Mouse (Mus musculus): Measurements from ENCODE around the gene Ipo11. TPM values are rescaled to one million over a fixed set of nuclear protein-coding genes. Genes with fewer than 3 reads are reported as not detected.
"Not testable (repeated sequence)": the region's sequence is repeated elsewhere in the genome, so short reads cannot be mapped to it uniquely, and the experiment has no call there.

Gene Ipo11
- total and polyA plus RNA-seq, 2 experiments from 2014 or later = 30.4 to 35.1 TPM

DNA sequence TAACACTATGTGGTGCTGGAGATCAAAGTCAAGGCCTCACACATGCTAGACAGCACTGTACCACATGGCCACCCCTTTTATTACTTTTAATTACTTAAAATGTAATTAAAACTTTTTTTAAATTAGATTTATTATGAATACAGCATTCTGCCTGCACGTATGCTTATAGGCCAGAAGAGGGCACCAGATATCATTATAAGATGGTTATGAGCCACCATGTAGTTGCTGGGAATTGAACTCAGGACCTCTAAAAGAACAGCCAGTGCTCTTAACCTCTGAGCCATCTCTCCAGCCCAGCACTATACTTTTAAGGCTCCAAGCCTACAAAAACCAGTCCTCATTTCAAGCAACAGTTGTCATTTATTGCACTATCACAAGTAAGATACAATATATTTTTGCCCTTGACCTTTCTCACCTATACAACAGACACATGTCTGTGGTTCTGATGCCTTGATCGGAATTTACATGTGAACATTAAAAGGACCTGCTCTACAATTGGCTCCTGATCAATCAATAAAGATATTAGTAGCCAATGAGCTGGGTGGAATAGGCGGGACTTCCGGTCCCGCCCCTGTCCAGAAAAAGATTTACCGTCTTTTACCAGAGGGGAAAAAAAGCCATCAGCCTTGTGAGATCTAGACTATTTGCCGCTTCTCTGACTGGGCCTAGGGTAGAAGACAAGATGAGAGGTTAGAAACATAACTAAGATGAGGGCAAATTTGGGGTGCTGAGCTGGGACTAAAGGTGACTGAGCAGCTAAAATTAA, 4.6 kb upstream of the Ipo11 start:
- Histone ChIP-seq H3K4me1 (ENCODE audit: control insufficient read depth, insufficient read depth) (no peaks in the 10 kb centered on the region), H3K9ac (replicated peaks; ENCODE audit: low read depth, low read length) (no peak overlapping the region), H3K36me3 (replicated peaks; ENCODE audit: control insufficient read depth, insufficient read depth, low read length) (no peaks in the 10 kb centered on the region), H3K4me2 (ENCODE audit: low read depth, low read length) (no peak overlapping the region), H3K9me3 (replicated peaks; ENCODE audit: control insufficient read depth, low read length) (no peaks in the 10 kb centered on the region), H3K27me3 (ENCODE audit: control insufficient read depth, insufficient read depth, low read length) (no peaks in the 10 kb centered on the region), H3K4me3 (ENCODE audit: low read depth, low read length) (no peak overlapping the region), H3K27ac (ENCODE audit: low read depth) (no peak overlapping the region)
- ATAC-seq (ENCODE audit: insufficient read depth, low read depth) (no peak), DNase-seq (ENCODE audit: low spot score) (no peak)
- TF ChIP-seq CTCF (IDR thresholded peaks at IDR 0.05; ENCODE audit: low read depth) = no peak
- no peak for TF ChIP-seq EP300 (IDR thresholded peaks at IDR 0.05; ENCODE audit: low read depth)
- 29% methylated on average over 7 of the region's 7 CpGs for WGBS

DNA sequence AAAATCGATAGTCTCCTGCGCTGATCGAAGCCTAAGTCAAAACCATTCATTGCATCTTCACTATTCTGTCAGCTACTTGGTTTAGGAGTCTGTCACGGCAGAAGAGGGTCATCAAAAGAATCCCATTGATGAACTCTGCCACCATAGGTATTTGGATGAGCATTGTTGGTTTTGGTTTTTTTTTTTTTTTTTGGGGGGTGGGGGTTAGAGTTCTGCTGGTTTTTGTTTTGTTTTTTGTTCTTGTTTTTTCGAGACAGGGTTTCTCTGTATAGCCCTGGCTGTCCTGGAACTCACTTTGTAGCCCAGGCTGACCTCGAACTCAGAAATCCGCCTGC, 347 bp upstream of the Ipo11 start:
- no peaks in the 10 kb centered on the region for H3K4me1 ChIP-seq (ENCODE audit: control insufficient read depth, insufficient read depth)
- no peak overlapping the region for H3K27ac ChIP-seq (ENCODE audit: low read depth)
- 25% methylated on average over 7 of the region's 7 CpGs for WGBS
- no peaks in the 10 kb centered on the region for H3K27me3 ChIP-seq (ENCODE audit: control insufficient read depth, insufficient read depth, low read length)
- H3K9ac ChIP-seq (replicated peaks; ENCODE audit: low read depth, low read length) = no peak overlapping the region
- no peak for ATAC-seq (ENCODE audit: insufficient read depth, low read depth)
- H3K9me3 ChIP-seq (replicated peaks; ENCODE audit: control insufficient read depth, low read length) = no peaks in the 10 kb centered on the region
- H3K36me3 ChIP-seq (replicated peaks; ENCODE audit: control insufficient read depth, insufficient read depth, low read length) = no peaks in the 10 kb centered on the region
- no peak for DNase-seq (ENCODE audit: low spot score)
- H3K4me3 ChIP-seq (ENCODE audit: low read depth, low read length) = peak overlapping the region; percentile 81
- H3K4me2 ChIP-seq (ENCODE audit: low read depth, low read length) = peak overlapping the region; percentile 95
- TF ChIP-seq CTCF (IDR thresholded peaks at IDR 0.05; ENCODE audit: low read depth) (no peak), EP300 (IDR thresholded peaks at IDR 0.05; ENCODE audit: low read depth) (no peak)

DNA sequence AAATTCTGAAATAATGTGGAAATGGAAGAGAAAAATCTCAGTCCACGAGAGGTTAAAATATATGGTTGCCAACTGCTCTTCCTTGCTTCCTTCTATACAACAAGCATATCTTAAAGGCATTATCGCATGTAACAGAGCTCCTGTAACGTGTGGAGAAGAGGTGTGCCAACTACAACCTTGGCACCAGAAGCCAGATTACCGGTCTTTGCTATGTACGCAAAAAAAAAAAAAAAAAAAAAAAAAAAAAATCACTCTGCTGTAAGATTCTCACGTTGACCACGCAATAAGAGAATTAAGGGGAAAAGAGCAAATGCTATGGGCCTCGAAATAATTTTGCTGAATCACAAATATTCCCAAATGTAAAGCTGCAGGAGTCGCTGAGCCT, 895 bp downstream of the Ipo11 start:
- H3K27ac ChIP-seq (ENCODE audit: low read depth) = peak overlapping the region; percentile 66; the same call in 1 of the 2 replicates
- H3K4me1 ChIP-seq (ENCODE audit: control insufficient read depth, insufficient read depth) = no peaks in the 10 kb centered on the region
- H3K27me3 ChIP-seq (ENCODE audit: control insufficient read depth, insufficient read depth, low read length) = no peaks in the 10 kb centered on the region
- H3K9ac ChIP-seq (replicated peaks; ENCODE audit: low read depth, low read length) = peak overlapping the region; percentile 69
- H3K9me3 ChIP-seq (replicated peaks; ENCODE audit: control insufficient read depth, low read length) = no peaks in the 10 kb centered on the region
- DNase-seq (ENCODE audit: low spot score) (no peak), ATAC-seq (ENCODE audit: insufficient read depth, low read depth) (no peak)
- H3K36me3 ChIP-seq (replicated peaks; ENCODE audit: control insufficient read depth, insufficient read depth, low read length) = no peaks in the 10 kb centered on the region
- H3K4me2 ChIP-seq (ENCODE audit: low read depth, low read length) = peak overlapping the region; percentile 95
- TF ChIP-seq CTCF (IDR thresholded peaks at IDR 0.05; ENCODE audit: low read depth) = no peak
- no peak for TF ChIP-seq EP300 (IDR thresholded peaks at IDR 0.05; ENCODE audit: low read depth)
- H3K4me3 ChIP-seq (ENCODE audit: low read depth, low read length) = peak overlapping the region; percentile 81
- WGBS = 3% methylated on average over 9 of the region's 9 CpGs

DNA sequence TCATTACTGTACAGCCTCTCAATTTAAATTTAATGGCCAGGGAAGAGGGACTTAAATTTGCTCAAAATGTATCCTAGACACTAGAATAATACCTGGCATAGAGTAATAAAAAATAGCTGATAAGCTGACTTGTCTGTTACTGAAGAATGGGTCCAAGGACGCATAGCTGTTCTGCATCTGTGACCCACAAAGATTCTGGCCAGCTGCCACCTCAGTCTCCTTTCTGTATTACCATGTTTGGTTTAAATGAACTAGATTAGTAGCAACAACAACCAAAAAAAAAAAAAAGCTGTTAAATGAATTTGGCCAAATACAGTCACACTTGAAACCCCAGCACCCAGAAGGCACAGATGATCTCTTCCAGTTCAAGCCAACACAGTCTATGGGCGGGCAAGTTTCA, 7.6 kb downstream of the Ipo11 start:
- ATAC-seq (ENCODE audit: insufficient read depth, low read depth) (no peak), DNase-seq (ENCODE audit: low spot score) (no peak)
- no peaks in the 10 kb centered on the region for H3K9me3 ChIP-seq (replicated peaks; ENCODE audit: control insufficient read depth, low read length)
- no peak overlapping the region for H3K9ac ChIP-seq (replicated peaks; ENCODE audit: low read depth, low read length)
- H3K36me3 ChIP-seq (replicated peaks; ENCODE audit: control insufficient read depth, insufficient read depth, low read length) = peaks cover 17% of the 10 kb centered on the region
- H3K27me3 ChIP-seq (ENCODE audit: control insufficient read depth, insufficient read depth, low read length) = no peaks in the 10 kb centered on the region
- TF ChIP-seq EP300 (IDR thresholded peaks at IDR 0.05; ENCODE audit: low read depth) = no peak
- no peak overlapping the region for H3K4me3 ChIP-seq (ENCODE audit: low read depth, low read length)
- 72% methylated on average over 2 of the region's 2 CpGs for WGBS
- no peak overlapping the region for H3K4me2 ChIP-seq (ENCODE audit: low read depth, low read length)
- no peak overlapping the region for H3K27ac ChIP-seq (ENCODE audit: low read depth)
- no peaks in the 10 kb centered on the region for H3K4me1 ChIP-seq (ENCODE audit: control insufficient read depth, insufficient read depth)

DNA sequence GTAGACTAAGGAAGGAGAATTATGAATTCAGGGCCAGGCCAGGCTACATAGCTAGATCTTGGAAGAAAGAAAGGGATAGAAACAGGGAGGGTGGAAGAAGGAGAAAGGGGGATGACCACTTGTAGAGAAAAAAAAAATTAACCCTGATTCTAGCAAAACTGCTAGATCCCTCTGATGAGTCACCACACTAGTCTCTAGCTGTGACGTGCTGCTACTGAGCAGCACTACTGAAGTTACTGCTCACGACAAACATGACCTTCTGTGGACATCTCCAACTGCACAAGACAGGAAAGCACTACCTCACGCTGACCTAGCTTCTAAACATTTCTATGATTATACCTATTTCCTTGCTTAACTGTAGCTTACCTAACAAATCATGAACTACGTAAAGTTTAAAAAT, 8.5 kb downstream of the Ipo11 start:
- Histone ChIP-seq H3K4me2 (ENCODE audit: low read depth, low read length) (no peak overlapping the region), H3K9me3 (replicated peaks; ENCODE audit: control insufficient read depth, low read length) (no peaks in the 10 kb centered on the region), H3K27ac (ENCODE audit: low read depth) (no peak overlapping the region), H3K4me1 (ENCODE audit: control insufficient read depth, insufficient read depth) (no peaks in the 10 kb centered on the region), H3K36me3 (replicated peaks; ENCODE audit: control insufficient read depth, insufficient read depth, low read length) (peaks cover 24% of the 10 kb centered on the region), H3K9ac (replicated peaks; ENCODE audit: low read depth, low read length) (no peak overlapping the region), H3K27me3 (ENCODE audit: control insufficient read depth, insufficient read depth, low read length) (no peaks in the 10 kb centered on the region), H3K4me3 (ENCODE audit: low read depth, low read length) (no peak overlapping the region)
- no peak for DNase-seq (ENCODE audit: low spot score)
- no peak for ATAC-seq (ENCODE audit: insufficient read depth, low read depth)
- TF ChIP-seq CTCF (IDR thresholded peaks at IDR 0.05; ENCODE audit: low read depth) (no peak), EP300 (IDR thresholded peaks at IDR 0.05; ENCODE audit: low read depth) (no peak)
- whole genome bisulfite sequencing = 81% methylated on average over 4 of the region's 4 CpGs

DNA sequence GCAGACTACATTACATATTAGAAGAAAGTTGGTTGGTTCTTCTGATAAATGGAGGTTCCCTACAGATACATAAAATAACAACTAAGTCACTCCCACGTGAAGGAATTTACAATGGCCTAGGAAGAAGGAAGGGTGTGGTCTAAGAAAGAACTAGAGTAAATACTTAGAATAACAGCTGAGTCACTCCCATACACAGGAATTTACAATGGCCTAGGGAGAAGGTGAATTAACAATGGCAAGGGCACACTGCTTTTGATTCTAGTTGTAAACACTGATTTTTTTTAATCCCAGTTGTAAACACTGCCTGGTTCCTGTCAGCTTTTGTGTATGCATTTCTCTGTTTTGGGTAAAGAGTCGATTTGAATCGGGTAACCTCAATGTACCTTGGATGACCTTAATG, 10.8 kb downstream of the Ipo11 start:
- H3K27me3 ChIP-seq (ENCODE audit: control insufficient read depth, insufficient read depth, low read length); H3K4me3 ChIP-seq (ENCODE audit: low read depth, low read length); DNase-seq (ENCODE audit: low spot score); H3K9me3 ChIP-seq (replicated peaks; ENCODE audit: control insufficient read depth, low read length); H3K4me1 ChIP-seq (ENCODE audit: control insufficient read depth, insufficient read depth); H3K9ac ChIP-seq (replicated peaks; ENCODE audit: low read depth, low read length); H3K4me2 ChIP-seq (ENCODE audit: low read depth, low read length); H3K27ac ChIP-seq (ENCODE audit: low read depth); ATAC-seq (ENCODE audit: insufficient read depth, low read depth): not testable (repeated sequence)
- H3K36me3 ChIP-seq (replicated peaks; ENCODE audit: control insufficient read depth, insufficient read depth, low read length) = peaks cover 35% of the 10 kb centered on the region
- 84% methylated on average over 3 of the region's 3 CpGs for WGBS
